Mouse (Mus musculus): ENCODE data around the gene Nemf.

- no peak for TF ChIP-seq EP300 (IDR thresholded peaks at IDR 0.05; ENCODE audit: low read depth)
- no peak for TF ChIP-seq CTCF (IDR thresholded peaks at IDR 0.05; ENCODE audit: low read depth)
These were observed 8.8 kb upstream of the Nemf start for GRCm38 (mm10) chr12:69365757-69366156.

All from heart, postnatal 0 days (tissue).